Mouse (Mus musculus): ENCODE results near the gene Ccnd3.

GRCm38 (mm10) chr17:47529595-47529994, 24.7 kb downstream of the Ccnd3 start:
- TF ChIP-seq CTCF (IDR thresholded peaks at IDR 0.05; ENCODE audit: insufficient read depth, low read length) (no peak), POLR2A (IDR thresholded peaks at IDR 0.05; ENCODE audit: borderline replicate concordance, extremely low read depth, low read depth, low read length) (no peak)
